Mouse (Mus musculus) intestine, postnatal 0 days (tissue): Measurements from ENCODE around the gene Fgf9. TPM values are rescaled to one million over a fixed set of nuclear protein-coding genes. Genes with fewer than 3 reads are reported as not detected.

ENCODE experiments used
- ATAC-seq: fragments of 200-750 bp; cut with Nextera tagmentation; 2 replicates; pipeline ENCODE4 v1.8.0; 2017; ENCODE audit warnings: mild to moderate bottlenecking, moderate TSS enrichment, moderate library complexity
- H3K27ac ChIP-seq: fragments of 300-500 bp; sonication (generic); 2 replicates; pipeline ENCODE4 v1.5.1; 2014; ENCODE audit warnings: mild to moderate bottlenecking, low read depth, low read length, moderate library complexity
- H3K27me3 ChIP-seq: fragments of 300-500 bp; sonication (generic); replicated peaks from 2 replicates; pipeline ENCODE4 v1.6.1; 2014; ENCODE audit warnings: low read length, mixed read lengths; ENCODE audit not compliant: control insufficient read depth, insufficient read depth
- H3K36me3 ChIP-seq: fragments of 300-500 bp; sonication (generic); 2 replicates; pipeline ENCODE4 v1.6.1; 2014; ENCODE audit warnings: mild to moderate bottlenecking, moderate library complexity; ENCODE audit not compliant: control insufficient read depth, insufficient read depth
- H3K4me1 ChIP-seq: fragments of 300-500 bp; sonication (generic); replicated peaks from 2 replicates; pipeline ENCODE4 v1.6.1; 2014; ENCODE audit warnings: antibody characterized with exemption, low read length, mixed read lengths; ENCODE audit not compliant: control insufficient read depth, insufficient read depth
- H3K4me2 ChIP-seq: fragments of 300-500 bp; sonication (generic); replicated peaks from 2 replicates; pipeline ENCODE4 v1.6.1; 2014; ENCODE audit warnings: low read depth, mild to moderate bottlenecking, moderate library complexity
- H3K4me3 ChIP-seq: fragments of 300-500 bp; sonication (generic); 2 replicates; pipeline ENCODE4 v1.5.1; 2014; ENCODE audit warnings: low read depth, low read length
- H3K9ac ChIP-seq: fragments of 300-500 bp; sonication (generic); 2 replicates; pipeline ENCODE4 v1.6.1; 2014; ENCODE audit warnings: mild to moderate bottlenecking, low read depth, low read length
- H3K9me3 ChIP-seq: fragments of 300-500 bp; sonication (generic); 2 replicates; pipeline ENCODE4 v1.6.1; 2016; ENCODE audit warnings: mixed run types; ENCODE audit not compliant: control insufficient read depth
- CTCF ChIP-seq: sonication (generic); IDR thresholded peaks from 2 replicates; pipeline ENCODE4 v1.5.1; 2016; ENCODE audit warnings: low read depth, mild to moderate bottlenecking, control low read depth, antibody characterized with exemption, moderate library complexity
- WGBS: fragments of 180-500 bp; shearing (Covaris S2); extraction: QIAGEN DNeasy Blood & Tissue Kit; methylation state at CpG from one replicate; pipeline ENCODE4 v1.1.7; 2014; 5-methylcytosine and 5-hydroxymethylcytosine counted together
- polyA plus RNA-seq: library from polyadenylated mRNA; unstranded; fragments of >200 nt; fragmentation: Nextera tagmentation; extraction: Ambion mirVana; gene quantifications from 2 replicates; pipeline ENCODE4 v1.2.1, GENCODE M21; 2015

Fgf9 gene
- polyA plus RNA-seq: 5.7 TPM in 2 replicates

DNA sequence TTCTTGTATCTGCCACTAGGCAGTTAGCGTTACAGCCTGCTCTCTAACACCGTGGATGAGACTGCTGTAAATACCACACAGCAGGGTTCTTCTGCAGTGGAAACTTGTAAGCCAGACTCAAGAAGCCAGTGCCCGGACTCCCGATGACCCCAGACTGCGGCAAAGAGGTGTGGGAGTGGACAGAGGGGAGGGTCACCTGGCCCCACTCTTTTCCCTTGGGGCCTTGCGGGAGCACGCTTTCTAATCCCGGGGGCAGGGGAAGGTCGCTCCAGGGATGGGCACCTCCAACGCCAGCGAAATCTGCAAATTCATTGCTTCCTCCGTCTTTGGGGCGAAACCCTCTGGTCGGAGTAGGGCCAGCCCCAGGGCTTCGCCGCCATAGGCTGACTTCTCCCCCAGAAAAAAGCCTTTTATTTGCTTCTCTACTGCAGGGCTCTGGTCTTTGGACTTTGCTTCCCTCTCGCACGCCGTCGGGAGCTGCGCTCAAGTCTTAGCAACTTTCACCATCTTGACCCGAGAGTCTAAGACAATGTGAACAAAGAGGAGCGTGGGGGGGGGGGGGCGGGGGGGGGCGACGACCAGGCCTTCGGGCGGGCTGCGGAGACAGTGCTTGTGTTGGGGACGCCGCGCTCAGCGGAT is at the start of gene Fgf9:
Fgf9 (plus strand) TSS at position 67 of the 639 bp plus-strand sequence.
- Histone ChIP-seq H3K9ac (peak within 1 kb of the TSS; percentile 89), H3K4me3 (peak within 1 kb of the TSS; percentile 70), H3K27ac (peak within 1 kb of the TSS; percentile 99), H3K4me1 (no peaks in the 10 kb centered on the region), H3K9me3 (no peaks in the 10 kb centered on the region), H3K36me3 (no peaks in the 10 kb centered on the region), H3K4me2 (peak within 1 kb of the TSS; percentile 94), H3K27me3 (peaks cover 19% of the 10 kb centered on the region; the same call in 1 of the 2 replicates)
- under 1% methylated on average over 33 of the region's 33 CpGs for WGBS
- TF ChIP-seq CTCF: 0 out of 2 replicates have a peak, but pooled peaks have one; percentile 14
- ATAC-seq: peak; percentile 47

DNA sequence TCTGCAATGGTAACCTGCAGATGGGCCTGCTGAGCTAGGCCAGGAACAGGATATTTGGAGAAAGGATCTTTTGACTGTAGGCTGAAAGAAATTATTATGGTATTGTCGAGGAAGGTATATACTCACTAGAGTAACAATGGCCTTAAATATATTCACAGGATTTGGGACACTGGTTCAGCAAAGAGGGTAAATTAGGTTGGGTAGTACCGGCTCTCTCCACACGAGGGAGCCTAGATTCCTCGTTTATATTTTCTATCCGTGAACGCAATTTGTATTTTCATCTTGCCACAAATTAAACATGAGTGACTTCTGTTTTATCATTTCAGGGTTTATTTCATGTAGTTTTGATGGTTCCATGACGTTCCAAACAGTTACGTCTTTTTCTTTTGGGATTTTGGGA is 35.8 kb upstream of the Fgf9 start:
- Histone ChIP-seq H3K9me3 (no peaks in the 10 kb centered on the region), H3K4me2 (no peak overlapping the region), H3K36me3 (no peaks in the 10 kb centered on the region), H3K27me3 (no peaks in the 10 kb centered on the region), H3K27ac (no peak overlapping the region), H3K4me3 (no peak overlapping the region), H3K9ac (no peak overlapping the region), H3K4me1 (no peaks in the 10 kb centered on the region)
- ATAC-seq: no peak
- 7% methylated on average over 8 of the region's 8 CpGs for WGBS
- peak; percentile 80 for TF ChIP-seq CTCF

DNA sequence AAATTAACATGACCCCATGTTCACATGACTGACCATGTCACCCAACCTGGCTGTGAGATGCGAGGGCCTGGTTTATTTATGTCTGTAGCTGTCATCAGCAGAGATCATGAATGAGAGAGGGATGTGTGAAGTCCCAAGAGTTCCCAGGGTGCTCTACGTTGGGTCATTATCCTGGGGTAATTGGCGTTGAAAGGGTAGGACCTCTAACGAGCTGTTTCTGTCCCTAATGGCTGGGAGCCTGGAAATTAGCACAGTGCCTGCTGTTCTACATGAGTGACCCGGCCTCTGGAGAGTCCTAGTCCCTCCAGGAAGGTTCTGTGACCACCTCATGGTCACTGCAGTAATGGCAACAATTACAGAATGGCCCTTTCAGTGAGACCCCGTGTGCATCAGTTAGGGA is 34.2 kb upstream of the Fgf9 start:
- H3K4me2 ChIP-seq: no peak overlapping the region
- H3K36me3 ChIP-seq: no peaks in the 10 kb centered on the region
- no peaks in the 10 kb centered on the region for H3K4me1 ChIP-seq
- H3K4me3 ChIP-seq: no peak overlapping the region
- H3K27ac ChIP-seq: no peak overlapping the region
- TF ChIP-seq CTCF: no peak
- no peak for ATAC-seq
- H3K9ac ChIP-seq: no peak overlapping the region
- no peaks in the 10 kb centered on the region for H3K27me3 ChIP-seq
- H3K9me3 ChIP-seq: no peaks in the 10 kb centered on the region
- 66% methylated on average over 6 of the region's 6 CpGs for WGBS

DNA sequence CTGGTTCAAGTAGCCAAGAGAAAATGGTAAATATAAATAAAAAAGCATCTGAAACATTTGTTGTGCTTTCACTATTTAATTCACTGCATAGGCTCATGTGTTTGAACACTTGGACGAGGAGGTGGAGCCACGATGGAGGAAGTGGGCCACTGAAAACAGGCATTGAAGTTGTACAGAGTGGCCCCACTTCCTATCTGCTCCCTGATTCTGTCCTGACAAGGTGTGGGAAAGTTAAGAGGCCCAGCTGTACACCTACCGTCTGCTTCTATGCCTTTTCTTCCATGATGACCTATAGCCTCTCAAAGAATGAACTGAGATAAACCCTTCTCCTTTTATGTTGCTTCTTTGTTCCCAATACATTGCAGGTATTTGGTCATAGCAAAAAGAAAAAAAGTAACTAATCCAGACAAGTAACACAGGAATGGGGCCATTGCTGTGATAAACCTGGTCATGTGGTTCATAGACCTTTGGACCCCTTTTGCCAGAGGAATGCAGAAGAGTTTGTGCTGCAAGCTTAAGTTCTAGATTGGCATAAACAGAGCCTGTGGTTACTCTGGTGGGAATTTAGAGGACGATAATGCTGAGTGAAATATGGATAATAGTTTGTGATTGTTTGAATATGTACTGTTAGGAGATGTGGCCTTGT is 23.6 kb upstream of the Fgf9 start:
- H3K27ac ChIP-seq: peak overlapping the region; percentile 66
- H3K9ac ChIP-seq: no peak overlapping the region
- no peaks in the 10 kb centered on the region for H3K4me1 ChIP-seq
- H3K4me2 ChIP-seq: no peak overlapping the region
- H3K27me3 ChIP-seq: no peaks in the 10 kb centered on the region
- peak; percentile 97 for ATAC-seq
- H3K4me3 ChIP-seq: no peak overlapping the region
- no peaks in the 10 kb centered on the region for H3K36me3 ChIP-seq
- TF ChIP-seq CTCF: no peak
- no peaks in the 10 kb centered on the region for H3K9me3 ChIP-seq
- WGBS: 34% methylated on average over 4 of the region's 4 CpGs

DNA sequence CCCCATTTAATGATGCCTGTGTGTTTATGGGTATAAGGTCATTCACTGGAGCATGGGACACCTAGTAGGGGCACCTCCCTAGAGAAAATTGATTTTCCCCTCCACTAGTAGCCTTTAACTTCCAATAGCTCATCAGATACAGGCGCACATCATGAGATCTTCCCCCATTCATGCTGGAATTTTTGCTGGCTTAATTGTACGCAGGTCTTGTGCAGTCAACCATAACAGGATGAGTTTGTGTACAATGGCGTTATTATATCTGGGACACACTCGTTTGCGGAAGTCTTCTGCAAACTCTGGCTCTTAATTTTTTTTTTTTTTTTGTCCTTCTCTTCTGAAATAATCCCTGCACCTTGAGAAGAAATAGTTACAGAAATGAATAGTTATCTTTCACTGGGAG is 19.7 kb upstream of the Fgf9 start:
- Histone ChIP-seq H3K27me3 (no peaks in the 10 kb centered on the region), H3K4me3 (no peak overlapping the region), H3K9ac (no peak overlapping the region), H3K9me3 (0 out of 2 replicates have a peak, but pooled peaks cover 2% of the 10 kb centered on the region), H3K27ac (no peak overlapping the region), H3K36me3 (no peaks in the 10 kb centered on the region), H3K4me2 (no peak overlapping the region), H3K4me1 (no peaks in the 10 kb centered on the region)
- no peak for ATAC-seq
- WGBS: 86% methylated on average over 5 of the region's 5 CpGs
- no peak for TF ChIP-seq CTCF

DNA sequence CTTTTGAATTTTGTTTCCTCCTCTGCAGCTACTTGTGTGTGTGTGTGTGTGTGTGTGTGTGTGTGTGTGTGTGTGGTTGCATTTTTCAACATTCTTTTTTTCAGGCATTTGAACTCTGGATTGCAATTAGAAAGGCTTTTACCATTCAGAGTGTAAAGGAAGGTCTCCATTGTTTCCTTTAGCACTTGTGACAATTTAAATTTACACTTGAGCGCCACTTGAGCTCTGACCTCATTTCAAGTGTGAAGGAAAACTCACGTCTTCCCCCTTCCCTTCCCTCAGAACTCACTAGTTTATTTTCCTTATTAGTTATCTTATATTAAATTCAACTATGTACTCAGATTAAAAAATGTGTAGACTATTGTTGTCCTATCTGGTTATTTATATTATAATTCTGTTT is 2.8 kb upstream of the Fgf9 start:
- no peak for ATAC-seq
- Histone ChIP-seq H3K27me3 (no peaks in the 10 kb centered on the region), H3K4me3 (no peak overlapping the region), H3K4me1 (no peaks in the 10 kb centered on the region), H3K4me2 (no peak overlapping the region), H3K27ac (no peak overlapping the region), H3K9me3 (no peaks in the 10 kb centered on the region), H3K9ac (no peak overlapping the region), H3K36me3 (no peaks in the 10 kb centered on the region)
- WGBS: 67% methylated on average over 2 of the region's 2 CpGs
- no peak for TF ChIP-seq CTCF
